ENCODE assay signal across 10 mouse cellular contexts in genomic region chr1:63659591-63659990, GRCm38 (mm10). TPM values are rescaled to one million over a fixed set of nuclear protein-coding genes. Genes with fewer than 3 reads are reported as not detected.
A peak's percentile ranks its signal among the peaks of the same experiment; 100 is the strongest.
DNase-seq lines count a peak whose midpoint lies in the region; ATAC-seq and TF ChIP-seq lines count a peak whose summit lies in the region.
"Had no signal": no experiment of that assay in that cellular context is flagged by ENCODE, and none has a peak within 500 bp of the region (broad histone marks: within the 10 kb centered on the region; RNA-seq: fewer than 3 reads in every experiment).

No protein-coding gene starts in this region.

- no peaks in the 10 kb centered on the region for H3K9me3 ChIP-seq in liver, embryonic 12.5 days (replicated peaks)
- no peaks in the 10 kb centered on the region for H3K9me3 ChIP-seq in midbrain, embryonic 13.5 days
- H3K9me3 ChIP-seq: megakaryocyte, embryonic 14.5 days had no signal

- H3K4me1 ChIP-seq in liver, adult 2 months (ENCODE audit: control insufficient read depth, insufficient read depth, low read length): no peaks in the 10 kb centered on the region
- no peaks in the 10 kb centered on the region for H3K4me1 ChIP-seq in liver, embryonic 12.5 days
- no peaks in the 10 kb centered on the region for H3K4me1 ChIP-seq in cortical plate, adult 2 months (ENCODE audit: control insufficient read depth, insufficient read depth, low read length)
- H3K4me1 ChIP-seq in midbrain, embryonic 13.5 days (replicated peaks): no peaks in the 10 kb centered on the region
- H3K4me1 ChIP-seq: megakaryocyte, embryonic 14.5 days had no signal

- no peak overlapping the region for H3K4me2 ChIP-seq in liver, embryonic 12.5 days
- no peak overlapping the region for H3K4me2 ChIP-seq in midbrain, embryonic 13.5 days (replicated peaks)

- no peaks in the 10 kb centered on the region for H3K27me3 ChIP-seq in liver, adult 2 months (ENCODE audit: control insufficient read depth, insufficient read depth, low read length)
- H3K27me3 ChIP-seq in liver, embryonic 12.5 days (replicated peaks): no peaks in the 10 kb centered on the region
- H3K27me3 ChIP-seq in midbrain, embryonic 13.5 days: 0 out of 2 replicates have a peak, but pooled peaks cover 4% of the 10 kb centered on the region

- H3K79me2 ChIP-seq in liver, adult 2 months (ENCODE audit: control insufficient read depth, insufficient read depth, low read length): no peaks in the 10 kb centered on the region

- H3K27ac ChIP-seq in liver, adult 2 months (replicated peaks; ENCODE audit: insufficient read depth, low read depth, low read length): no peak overlapping the region
- H3K27ac ChIP-seq in liver, embryonic 12.5 days: no peak overlapping the region
- no peak overlapping the region for H3K27ac ChIP-seq in cortical plate, adult 2 months (ENCODE audit: insufficient read depth, low read length)
- no peak overlapping the region for H3K27ac ChIP-seq in midbrain, embryonic 13.5 days

- 2% methylated on average over 7 of the region's 7 CpGs for WGBS in liver, adult 2 months
- 1% methylated on average over 7 of the region's 7 CpGs for WGBS in liver, embryonic 12.5 days (ENCODE audit: insufficient replicate concordance)
- WGBS in midbrain, embryonic 13.5 days: 2% methylated on average over 7 of the region's 7 CpGs

- no peak overlapping the region for H3K4me3 ChIP-seq in liver, adult 2 months (ENCODE audit: insufficient read depth, low read depth, low read length)
- no peak overlapping the region for H3K4me3 ChIP-seq in liver, embryonic 12.5 days
- H3K4me3 ChIP-seq in cortical plate, adult 2 months (ENCODE audit: insufficient read depth, low read length): no peak overlapping the region
- no peak overlapping the region for H3K4me3 ChIP-seq in midbrain, embryonic 13.5 days (replicated peaks)
- H3K4me3 ChIP-seq: erythroblast, embryonic 14.5 days; megakaryocyte, embryonic 14.5 days had no signal

- DNase-seq in liver, adult 2 months (ENCODE audit: extremely low read depth, low read depth, low spot score): peak; percentile 54
- DNase-seq in R1 (ENCODE audit: low read depth, low spot score): peak; percentile 68
- peak; percentile 40 for DNase-seq in heart, postnatal 4 days
- peak; percentile 49 for DNase-seq in layer of hippocampus, adult 9-10 months (ENCODE audit: low spot score)
- DNase-seq in spleen, postnatal 14 days (ENCODE audit: low spot score in 2 of 2): no peak

- peak; percentile 15; the same call in 1 of the 2 replicates for TF ChIP-seq CTCF in liver, adult 2 months (IDR thresholded peaks at IDR 0.05; ENCODE audit: low read depth, low read length)
- TF ChIP-seq CTCF in cortical plate, adult 2 months (IDR thresholded peaks at IDR 0.05; ENCODE audit: extremely low read depth, insufficient read depth, low read length): peak; percentile 89

- no peak for ATAC-seq in liver, embryonic 12.5 days
- 0 out of 2 replicates have a peak, but pooled peaks have one; percentile 58 for ATAC-seq in midbrain, embryonic 13.5 days

- TF ChIP-seq POLR2A in liver, adult 2 months (IDR thresholded peaks at IDR 0.05; ENCODE audit: extremely low read depth, insufficient read depth, low read length): no peak
- TF ChIP-seq POLR2A in cortical plate, adult 2 months (IDR thresholded peaks at IDR 0.05; ENCODE audit: extremely low read depth, insufficient read depth, low read length): no peak

- no peaks in the 10 kb centered on the region for H3K36me3 ChIP-seq in liver, adult 2 months (ENCODE audit: control insufficient read depth, insufficient read depth, low read length)
- no peaks in the 10 kb centered on the region for H3K36me3 ChIP-seq in liver, embryonic 12.5 days
- H3K36me3 ChIP-seq in midbrain, embryonic 13.5 days: no peaks in the 10 kb centered on the region

- no peak overlapping the region for H3K9ac ChIP-seq in liver, adult 2 months (ENCODE audit: low read depth, low read length)
- H3K9ac ChIP-seq in liver, embryonic 12.5 days: no peak overlapping the region
- H3K9ac ChIP-seq in midbrain, embryonic 13.5 days (replicated peaks): no peak overlapping the region

RNA-seq across cellular contexts. Expression of gene Dytn, which starts 27.1 kb away (rescaled TPM):
- total RNA-seq in liver, adult 2 months (2014; rRNA removed): not detected in 2 replicates
- polyA plus RNA-seq in liver, adult 2 months (2012; rRNA removed): not detected in 2 replicates
- not detected in 2 replicates for polyA plus RNA-seq in liver, embryonic 12.5 days (2016; fragmentation: Nextera tagmentation; extraction: Ambion mirVana)
- polyA plus RNA-seq in cortical plate, adult 2 months (2012; rRNA removed): 0.02 and 0.13 TPM in 2 replicates
- not detected for total RNA-seq in heart, postnatal 4 days (2021)
- polyA plus RNA-seq in midbrain, embryonic 13.5 days (2015; fragmentation: Nextera tagmentation; extraction: Ambion mirVana): not detected in 2 replicates
- polyA plus RNA-seq: erythroblast, embryonic 14.5 days had no signal

RNA-seq across cellular contexts. Expression of gene Gm39653, which starts 43.8 kb away (rescaled TPM):
- total RNA-seq in liver, adult 2 months (2014; rRNA removed): not detected in 2 replicates
- not detected in 2 replicates for polyA plus RNA-seq in liver, adult 2 months (2012; rRNA removed)
- polyA plus RNA-seq in liver, embryonic 12.5 days (2016; fragmentation: Nextera tagmentation; extraction: Ambion mirVana): not detected in 2 replicates
- 0.40 TPM in 2 replicates for polyA plus RNA-seq in cortical plate, adult 2 months (2012; rRNA removed)
- not detected for total RNA-seq in heart, postnatal 4 days (2021)
- polyA plus RNA-seq in midbrain, embryonic 13.5 days (2015; fragmentation: Nextera tagmentation; extraction: Ambion mirVana): not detected in 2 replicates
- polyA plus RNA-seq: erythroblast, embryonic 14.5 days had no signal

Comparison
In these comparisons a context has a peak if more than half of its experiments do, and no peak if none do; other contexts are left out.
1. DNase-seq: peak in liver, adult 2 months (single experiment), R1 (single experiment), heart, postnatal 4 days (single experiment) and layer of hippocampus, adult 9-10 months (single experiment); none in spleen, postnatal 14 days (0 of 2).